In the genomic region with DNA sequence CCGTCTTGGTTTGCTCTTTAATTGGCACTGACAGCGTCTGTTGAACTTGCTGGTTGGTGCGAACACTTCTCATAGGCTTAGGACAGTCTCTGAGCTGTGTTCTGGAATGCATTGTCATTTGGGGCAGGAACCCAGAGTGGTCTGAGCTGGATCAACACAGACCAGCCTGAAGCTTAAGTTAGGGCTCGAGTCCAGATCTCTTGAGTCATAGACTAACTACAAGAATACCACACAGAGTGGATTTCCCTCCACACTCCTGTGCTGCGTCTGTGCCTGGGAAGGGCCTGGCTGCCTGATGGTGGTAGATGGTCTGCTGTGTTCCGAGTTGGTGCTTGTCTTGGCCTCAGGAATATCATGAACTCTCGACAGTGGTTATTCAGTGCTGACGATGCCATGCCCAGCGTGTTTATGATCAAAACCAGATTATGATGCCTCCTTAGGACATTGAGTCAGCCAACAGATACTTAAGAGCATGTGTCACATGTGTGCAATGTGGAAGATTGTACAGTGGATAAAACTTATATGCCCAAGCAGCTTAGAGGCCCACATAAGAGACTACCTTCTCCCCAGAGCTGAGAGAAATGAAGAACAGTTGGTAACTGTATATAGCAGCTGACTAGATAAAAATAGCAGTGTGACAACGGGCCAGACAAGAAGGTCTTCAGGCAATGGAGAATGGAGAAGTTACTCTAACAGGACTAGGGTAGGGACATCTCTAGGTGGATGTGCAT, we compare ENCODE assay signal across 1 mouse cellular context.
TF ChIP-seq lines count a peak whose summit lies in the region.

No protein-coding gene starts in this region.

TF ChIP-seq in MEL, 35 proteins besides CTCF, POLR2A, EP300 and RAD21 (continued from another document):
- TF ChIP-seq ELF1 (IDR thresholded peaks at IDR 0.05; ENCODE audit: low read depth, low read length) (no peak), POLR2AphosphoS5 (IDR thresholded peaks at IDR 0.05; ENCODE audit: borderline replicate concordance, low read depth, low read length) (no peak), MAZ (IDR thresholded peaks at IDR 0.05; ENCODE audit: low read depth, low read length) (no peak), USF1 (IDR thresholded peaks at IDR 0.05; ENCODE audit: low read depth, low read length) (peak; percentile 70; the same call in 1 of the 2 replicates), POLR2AphosphoS2 (IDR thresholded peaks at IDR 0.05; ENCODE audit: low read length) (no peak), NRF1 (IDR thresholded peaks at IDR 0.05; ENCODE audit: insufficient read depth, low read depth, low read length, poor library complexity, severe bottlenecking) (no peak), E2F4 (IDR thresholded peaks at IDR 0.05; ENCODE audit: borderline replicate concordance, low read depth, low read length) (no peak), ZC3H11A (IDR thresholded peaks at IDR 0.05; ENCODE audit: low read depth, low read length) (no peak)
